Mouse (Mus musculus): ENCODE measurements around the gene Asb2. TPM values are rescaled to one million over a fixed set of nuclear protein-coding genes. Genes with fewer than 3 reads are reported as not detected.
A peak's percentile ranks its signal among the peaks of the same experiment; 100 is the strongest.

Asb2 gene
- total and polyA plus RNA-seq, 3 experiments: 0.05 TPM; not detected in 2

- ATAC-seq (ENCODE audit: extremely low read depth, insufficient number of reproducible peaks, low FRiP score, poor library complexity, severe bottlenecking) (no peak), DNase-seq (ENCODE audit: low spot score) (no peak)
- Histone ChIP-seq H3K27me3 (ENCODE audit: insufficient read depth, low read length) (peaks cover 12% of the 10 kb centered on the region; the same call in 1 of the 2 replicates), H3K9me3 (replicated peaks) (no peaks in the 10 kb centered on the region), H3K4me1 (ENCODE audit: insufficient read depth, low read depth, low read length) (no peaks in the 10 kb centered on the region), H3K36me3 (replicated peaks) (no peaks in the 10 kb centered on the region), H3K4me3 (ENCODE audit: low read depth, low read length) (no peak overlapping the region)
- TF ChIP-seq CTCF (IDR thresholded peaks at IDR 0.05; ENCODE audit: low read depth, low read length): no peak
- TF ChIP-seq TAL1 (conservative IDR thresholded peaks at IDR 0.05; ENCODE audit: low read depth, low read length): no peak
- TF ChIP-seq POLR2AphosphoS5 (IDR thresholded peaks at IDR 0.05; ENCODE audit: insufficient replicate concordance, low read depth, low read length): no peak
- TF ChIP-seq GATA1 (IDR thresholded peaks at IDR 0.05; ENCODE audit: borderline replicate concordance, low read length): no peak
- no peak for TF ChIP-seq GATA2 (IDR thresholded peaks at IDR 0.05; ENCODE audit: borderline replicate concordance, low read depth, low read length)
Observed at GRCm38 (mm10) chr12:103356415-103356748, 581 bp upstream of the Asb2 start.

GRCm38 (mm10) chr12:103353538-103353937, 2.3 kb downstream of the Asb2 start:
- no peak overlapping the region for H3K4me3 ChIP-seq (ENCODE audit: low read depth, low read length)
- H3K36me3 ChIP-seq (replicated peaks): no peaks in the 10 kb centered on the region
- no peak for DNase-seq (ENCODE audit: low spot score)
- H3K4me1 ChIP-seq (ENCODE audit: insufficient read depth, low read depth, low read length): no peaks in the 10 kb centered on the region
- no peaks in the 10 kb centered on the region for H3K9me3 ChIP-seq (replicated peaks)
- no peak for ATAC-seq (ENCODE audit: extremely low read depth, insufficient number of reproducible peaks, low FRiP score, poor library complexity, severe bottlenecking)
- TF ChIP-seq CTCF (IDR thresholded peaks at IDR 0.05; ENCODE audit: low read depth, low read length): no peak
- TF ChIP-seq TAL1 (conservative IDR thresholded peaks at IDR 0.05; ENCODE audit: low read depth, low read length): no peak
- H3K27me3 ChIP-seq (ENCODE audit: insufficient read depth, low read length): peaks cover 5% of the 10 kb centered on the region; the same call in 1 of the 2 replicates

- no peaks in the 10 kb centered on the region; the same call in 1 of the 2 replicates for H3K4me1 ChIP-seq (ENCODE audit: insufficient read depth, low read depth, low read length)
- H3K27me3 ChIP-seq (ENCODE audit: insufficient read depth, low read length): peaks cover 4% of the 10 kb centered on the region; the same call in 1 of the 2 replicates
- no peaks in the 10 kb centered on the region for H3K9me3 ChIP-seq (replicated peaks)
- TF ChIP-seq POLR2AphosphoS5 (IDR thresholded peaks at IDR 0.05; ENCODE audit: insufficient replicate concordance, low read depth, low read length) (no peak), TAL1 (conservative IDR thresholded peaks at IDR 0.05; ENCODE audit: low read depth, low read length) (no peak), GATA1 (IDR thresholded peaks at IDR 0.05; ENCODE audit: borderline replicate concordance, low read length) (no peak), CTCF (IDR thresholded peaks at IDR 0.05; ENCODE audit: low read depth, low read length) (no peak), GATA2 (IDR thresholded peaks at IDR 0.05; ENCODE audit: borderline replicate concordance, low read depth, low read length) (no peak)
- ATAC-seq (ENCODE audit: extremely low read depth, insufficient number of reproducible peaks, low FRiP score, poor library complexity, severe bottlenecking) (no peak), DNase-seq (ENCODE audit: low spot score) (no peak)
- H3K36me3 ChIP-seq (replicated peaks): no peaks in the 10 kb centered on the region
- no peak overlapping the region for H3K4me3 ChIP-seq (ENCODE audit: low read depth, low read length)
Observed at GRCm38 (mm10) chr12:103352735-103353134, 3.1 kb downstream of the Asb2 start.

GRCm38 (mm10) chr12:103348506-103348905, 7.3 kb downstream of the Asb2 start:
- no peak for TF ChIP-seq GATA2 (IDR thresholded peaks at IDR 0.05; ENCODE audit: borderline replicate concordance, low read depth, low read length)
- TF ChIP-seq CTCF (IDR thresholded peaks at IDR 0.05; ENCODE audit: low read depth, low read length): peak; percentile 100
- peaks cover 10% of the 10 kb centered on the region; the same call in 1 of the 2 replicates for H3K27me3 ChIP-seq (ENCODE audit: insufficient read depth, low read length)
- no peak overlapping the region for H3K4me3 ChIP-seq (ENCODE audit: low read depth, low read length)
- H3K9me3 ChIP-seq (replicated peaks): no peaks in the 10 kb centered on the region
- no peaks in the 10 kb centered on the region for H3K36me3 ChIP-seq (replicated peaks)
- ATAC-seq (ENCODE audit: extremely low read depth, insufficient number of reproducible peaks, low FRiP score, poor library complexity, severe bottlenecking) (peak; percentile 66), DNase-seq (ENCODE audit: low spot score) (peak; percentile 71)
- H3K4me1 ChIP-seq (ENCODE audit: insufficient read depth, low read depth, low read length): no peaks in the 10 kb centered on the region; the same call in 1 of the 2 replicates

GRCm38 (mm10) chr12:103347406-103347805, 8.4 kb downstream of the Asb2 start:
- H3K9me3 ChIP-seq (replicated peaks): no peaks in the 10 kb centered on the region
- DNase-seq (ENCODE audit: low spot score) (no peak), ATAC-seq (ENCODE audit: extremely low read depth, insufficient number of reproducible peaks, low FRiP score, poor library complexity, severe bottlenecking) (no peak)
- H3K36me3 ChIP-seq (replicated peaks): no peaks in the 10 kb centered on the region
- no peak overlapping the region for H3K4me3 ChIP-seq (ENCODE audit: low read depth, low read length)
- no peak for TF ChIP-seq POLR2AphosphoS5 (IDR thresholded peaks at IDR 0.05; ENCODE audit: insufficient replicate concordance, low read depth, low read length)
- no peak for TF ChIP-seq CTCF (IDR thresholded peaks at IDR 0.05; ENCODE audit: low read depth, low read length)
- no peak for TF ChIP-seq GATA1 (IDR thresholded peaks at IDR 0.05; ENCODE audit: borderline replicate concordance, low read length)
- TF ChIP-seq TAL1 (conservative IDR thresholded peaks at IDR 0.05; ENCODE audit: low read depth, low read length): no peak
- no peak for TF ChIP-seq GATA2 (IDR thresholded peaks at IDR 0.05; ENCODE audit: borderline replicate concordance, low read depth, low read length)
- no peaks in the 10 kb centered on the region; the same call in 1 of the 2 replicates for H3K4me1 ChIP-seq (ENCODE audit: insufficient read depth, low read depth, low read length)
- H3K27me3 ChIP-seq (ENCODE audit: insufficient read depth, low read length): peaks cover 8% of the 10 kb centered on the region; the same call in 1 of the 2 replicates

GRCm38 (mm10) chr12:103346945-103347344, 8.9 kb downstream of the Asb2 start:
- no peak for DNase-seq (ENCODE audit: low spot score)
- Histone ChIP-seq H3K9me3 (replicated peaks) (no peaks in the 10 kb centered on the region), H3K27me3 (ENCODE audit: insufficient read depth, low read length) (peaks cover 8% of the 10 kb centered on the region; the same call in 1 of the 2 replicates), H3K4me3 (ENCODE audit: low read depth, low read length) (no peak overlapping the region), H3K4me1 (ENCODE audit: insufficient read depth, low read depth, low read length) (no peaks in the 10 kb centered on the region; the same call in 1 of the 2 replicates), H3K36me3 (replicated peaks) (no peaks in the 10 kb centered on the region)
- TF ChIP-seq CTCF (IDR thresholded peaks at IDR 0.05; ENCODE audit: low read depth, low read length): no peak
- TF ChIP-seq TAL1 (conservative IDR thresholded peaks at IDR 0.05; ENCODE audit: low read depth, low read length): no peak
- TF ChIP-seq POLR2AphosphoS5 (IDR thresholded peaks at IDR 0.05; ENCODE audit: insufficient replicate concordance, low read depth, low read length): no peak
- no peak for ATAC-seq (ENCODE audit: extremely low read depth, insufficient number of reproducible peaks, low FRiP score, poor library complexity, severe bottlenecking)

- no peaks in the 10 kb centered on the region for H3K36me3 ChIP-seq (replicated peaks)
- H3K4me3 ChIP-seq (ENCODE audit: low read depth, low read length): no peak overlapping the region
- H3K27me3 ChIP-seq (ENCODE audit: insufficient read depth, low read length): peaks cover 8% of the 10 kb centered on the region; the same call in 1 of the 2 replicates
- DNase-seq (ENCODE audit: low spot score): no peak
- TF ChIP-seq CTCF (IDR thresholded peaks at IDR 0.05; ENCODE audit: low read depth, low read length) (no peak), POLR2AphosphoS5 (IDR thresholded peaks at IDR 0.05; ENCODE audit: insufficient replicate concordance, low read depth, low read length) (no peak), GATA1 (IDR thresholded peaks at IDR 0.05; ENCODE audit: borderline replicate concordance, low read length) (no peak), GATA2 (IDR thresholded peaks at IDR 0.05; ENCODE audit: borderline replicate concordance, low read depth, low read length) (no peak), TAL1 (conservative IDR thresholded peaks at IDR 0.05; ENCODE audit: low read depth, low read length) (no peak)
- H3K4me1 ChIP-seq (ENCODE audit: insufficient read depth, low read depth, low read length): no peaks in the 10 kb centered on the region; the same call in 1 of the 2 replicates
- H3K9me3 ChIP-seq (replicated peaks): no peaks in the 10 kb centered on the region
- no peak for ATAC-seq (ENCODE audit: extremely low read depth, insufficient number of reproducible peaks, low FRiP score, poor library complexity, severe bottlenecking)
Observed at GRCm38 (mm10) chr12:103344934-103345333, 10.9 kb downstream of the Asb2 start.

All from G1E (cell line).